27 mouse cellular contexts compared by ENCODE assay signal in genomic region chr8:121887547-121887946, GRCm38 (mm10). TPM values are rescaled to one million over a fixed set of nuclear protein-coding genes. Genes with fewer than 3 reads are reported as not detected.
DNase-seq lines count a peak whose midpoint lies in the region; ATAC-seq and TF ChIP-seq lines count a peak whose summit lies in the region.
"Had no signal": no experiment of that assay in that cellular context is flagged by ENCODE, and none has a peak within 500 bp of the region (broad histone marks: within the 10 kb centered on the region; RNA-seq: fewer than 3 reads in every experiment).

No protein-coding gene starts in this region.

- peaks cover 50% of the 10 kb centered on the region for H3K36me3 ChIP-seq in midbrain, embryonic 14.5 days (ENCODE audit: control insufficient read depth, insufficient read depth, low read length)
- H3K36me3 ChIP-seq in midbrain, embryonic 16.5 days (ENCODE audit: control insufficient read depth, insufficient read depth, low read length) = peaks cover 30% of the 10 kb centered on the region
- peaks cover 82% of the 10 kb centered on the region for H3K36me3 ChIP-seq in ES-Bruce4 (ENCODE audit: control insufficient read depth, insufficient read depth, low read length, poor library complexity, severe bottlenecking)

- no peak for TF ChIP-seq POLR2A in ES-Bruce4 (IDR thresholded peaks at IDR 0.05; ENCODE audit: insufficient read depth, low read length)

- peak; percentile 74 for TF ChIP-seq EP300 in ES-Bruce4 (IDR thresholded peaks at IDR 0.05; ENCODE audit: insufficient read depth, low read depth, low read length)

- H3K27ac ChIP-seq in midbrain, embryonic 14.5 days (replicated peaks; ENCODE audit: low read depth, low read length) = no peak overlapping the region
- no peak overlapping the region for H3K27ac ChIP-seq in midbrain, embryonic 16.5 days (ENCODE audit: low read length)
- H3K27ac ChIP-seq in ES-Bruce4 (ENCODE audit: insufficient read depth, low read length) = no peak overlapping the region
- H3K27ac ChIP-seq: embryonic facial prominence, embryonic 13.5 days; forebrain, embryonic 13.5 days; forebrain, embryonic 15.5 days had no signal

- TF ChIP-seq CTCF in ES-Bruce4 (IDR thresholded peaks at IDR 0.05; ENCODE audit: low read depth, low read length) = no peak

- no peak overlapping the region for H3K4me3 ChIP-seq in midbrain, embryonic 14.5 days (replicated peaks; ENCODE audit: low read depth, low read length)
- H3K4me3 ChIP-seq in midbrain, embryonic 16.5 days (ENCODE audit: low read depth, low read length) = no peak overlapping the region
- no peak overlapping the region for H3K4me3 ChIP-seq in ES-Bruce4 (ENCODE audit: low read depth, low read length)
- H3K4me3 ChIP-seq: embryonic facial prominence, embryonic 13.5 days; forebrain, embryonic 13.5 days; forebrain, embryonic 15.5 days had no signal

- no peaks in the 10 kb centered on the region for H3K9me3 ChIP-seq in midbrain, embryonic 14.5 days (ENCODE audit: control insufficient read depth, low read length)
- H3K9me3 ChIP-seq in midbrain, embryonic 16.5 days (replicated peaks; ENCODE audit: control insufficient read depth, low read length, poor library complexity, severe bottlenecking) = no peaks in the 10 kb centered on the region
- H3K9me3 ChIP-seq in ES-Bruce4 (replicated peaks; ENCODE audit: control insufficient read depth, insufficient read depth, low read length, poor library complexity, severe bottlenecking) = no peaks in the 10 kb centered on the region
- H3K9me3 ChIP-seq: embryonic facial prominence, embryonic 13.5 days; forebrain, embryonic 13.5 days; forebrain, embryonic 15.5 days; G1E had no signal

- no peak for ATAC-seq in midbrain, embryonic 14.5 days (ENCODE audit: low FRiP score, low TSS enrichment)
- no peak for ATAC-seq in midbrain, embryonic 16.5 days
- no peak for ATAC-seq in monocyte, adult 5-6 weeks (replicated peaks; ENCODE audit: insufficient number of reproducible peaks, low FRiP score, low TSS enrichment, poor library complexity, severe bottlenecking)
- ATAC-seq: activated CD4-positive, CD25-positive, alpha-beta regulatory T cell, adult 4 months; forebrain, embryonic 13.5 days; forebrain, embryonic 15.5 days; forebrain, postnatal 0 days; Patski had no signal

- H3K4me2 ChIP-seq in midbrain, embryonic 14.5 days (ENCODE audit: low read length) = no peak overlapping the region
- H3K4me2 ChIP-seq in midbrain, embryonic 16.5 days (ENCODE audit: low read length) = no peak overlapping the region
- H3K4me2 ChIP-seq: embryonic facial prominence, embryonic 13.5 days; forebrain, embryonic 13.5 days; forebrain, embryonic 15.5 days had no signal

- no peak overlapping the region for H3K9ac ChIP-seq in midbrain, embryonic 14.5 days (replicated peaks; ENCODE audit: low read length)
- H3K9ac ChIP-seq in midbrain, embryonic 16.5 days (ENCODE audit: low read depth, low read length) = no peak overlapping the region
- no peak overlapping the region for H3K9ac ChIP-seq in ES-Bruce4 (ENCODE audit: low read depth, poor library complexity, severe bottlenecking)
- H3K9ac ChIP-seq: embryonic facial prominence, embryonic 13.5 days; forebrain, embryonic 13.5 days; forebrain, embryonic 15.5 days; forebrain, postnatal 0 days had no signal

- WGBS in midbrain, embryonic 14.5 days = 56% methylated on average over 1 of the region's 1 CpGs
- 69% methylated on average over 1 of the region's 1 CpGs for WGBS in midbrain, embryonic 16.5 days

- H3K4me1 ChIP-seq in midbrain, embryonic 14.5 days (ENCODE audit: control insufficient read depth, insufficient read depth, low read length) = no peaks in the 10 kb centered on the region
- no peaks in the 10 kb centered on the region for H3K4me1 ChIP-seq in midbrain, embryonic 16.5 days (ENCODE audit: control insufficient read depth, insufficient read depth, low read length)
- peaks cover 3% of the 10 kb centered on the region for H3K4me1 ChIP-seq in ES-Bruce4 (ENCODE audit: control insufficient read depth, insufficient read depth, low read length)
- H3K4me1 ChIP-seq: embryonic facial prominence, embryonic 13.5 days; forebrain, embryonic 13.5 days had no signal

- intact Hi-C loops in left cerebral cortex, postnatal 14 days (cut with DNase I) = no loop called here

- DNase-seq in midbrain, embryonic 14.5 days = peak; percentile 20
- DNase-seq in ES-CJ7 (ENCODE audit: low read depth, low spot score) (peak; percentile 89), R1 (ENCODE audit: low read depth, low spot score) (peak; percentile 88)
- DNase-seq in left cerebral cortex, postnatal 14 days (ENCODE audit: low spot score in 2 of 2) = no peak
- no peak for DNase-seq in right cerebral cortex, postnatal 14 days
- DNase-seq: adrenal gland, adult 8-10 months; adrenal gland, postnatal 14 days; adrenal gland, postnatal 36 days; cerebellum, adult 11-12 months; cerebellum, adult 2 months; cerebellum, adult 9-10 months; cerebellum, postnatal 10 days; cerebellum, postnatal 25 days; forebrain, postnatal 0 days had no signal

- H3K27me3 ChIP-seq in midbrain, embryonic 14.5 days (ENCODE audit: control insufficient read depth, insufficient read depth, low read length) = no peaks in the 10 kb centered on the region
- no peaks in the 10 kb centered on the region for H3K27me3 ChIP-seq in midbrain, embryonic 16.5 days (ENCODE audit: control insufficient read depth, insufficient read depth, low read depth, low read length)
- no peaks in the 10 kb centered on the region for H3K27me3 ChIP-seq in ES-Bruce4 (ENCODE audit: control insufficient read depth, insufficient read depth, low read length, poor library complexity, severe bottlenecking)
- H3K27me3 ChIP-seq: embryonic facial prominence, embryonic 13.5 days; forebrain, embryonic 13.5 days; forebrain, embryonic 15.5 days; Patski had no signal

RNA-seq across cellular contexts. Expression of gene Slc7a5, which starts 19.9 kb away (rescaled TPM):
- polyA plus RNA-seq in midbrain, embryonic 14.5 days (2014; fragmentation: Nextera tagmentation; extraction: Ambion mirVana) = 42.0 and 54.0 TPM in 2 replicates
- 48.9 and 50.8 TPM in 2 replicates for polyA plus RNA-seq in midbrain, embryonic 16.5 days (2015; fragmentation: Nextera tagmentation; extraction: Ambion mirVana)
- 80.8 and 85.4 TPM in 2 replicates for polyA plus RNA-seq in ES-Bruce4 (2011; ENCODE audit: insufficient read depth, insufficient read length, low read depth, missing spikeins)
- total RNA-seq in monocyte, adult 5-6 weeks (2017) = 3.1 to 5.1 TPM (median 4.9 TPM) in 3 replicates
- 100 to 1,000 TPM; 114 to 130 TPM for total RNA-seq in left cerebral cortex, postnatal 14 days (2021)

RNA-seq across cellular contexts. Expression of gene Car5a, which starts 57.2 kb away (rescaled TPM):
- polyA plus RNA-seq in midbrain, embryonic 14.5 days (2014; fragmentation: Nextera tagmentation; extraction: Ambion mirVana) = not detected in 2 replicates
- 0.55 and 0.60 TPM in 2 replicates for polyA plus RNA-seq in midbrain, embryonic 16.5 days (2015; fragmentation: Nextera tagmentation; extraction: Ambion mirVana)
- 4.3 and 5.8 TPM in 2 replicates for polyA plus RNA-seq in ES-Bruce4 (2011; ENCODE audit: insufficient read depth, insufficient read length, low read depth, missing spikeins)
- not detected in 3 replicates for total RNA-seq in monocyte, adult 5-6 weeks (2017)
- under 1 TPM in 1 of 2 experiments, not detected in 1; 0.29 TPM for total RNA-seq in left cerebral cortex, postnatal 14 days (2021)
- total RNA-seq: adrenal gland, adult 18-20 months; adrenal gland, adult 8-10 months; adrenal gland, postnatal 36 days; forebrain, postnatal 0 days had no signal
- polyA plus RNA-seq: C2C12; embryonic facial prominence, embryonic 11.5 days; embryonic facial prominence, embryonic 13.5 days; forebrain, embryonic 11.5 days; forebrain, embryonic 13.5 days; Patski had no signal

RNA-seq across cellular contexts. Expression of gene Klhdc4, which starts 58.2 kb away (rescaled TPM):
- 38.5 and 41.7 TPM in 2 replicates for polyA plus RNA-seq in midbrain, embryonic 14.5 days (2014; fragmentation: Nextera tagmentation; extraction: Ambion mirVana)
- polyA plus RNA-seq in midbrain, embryonic 16.5 days (2015; fragmentation: Nextera tagmentation; extraction: Ambion mirVana) = 42.1 and 43.3 TPM in 2 replicates
- 34.6 and 42.1 TPM in 2 replicates for polyA plus RNA-seq in ES-Bruce4 (2011; ENCODE audit: insufficient read depth, insufficient read length, low read depth, missing spikeins)
- total RNA-seq in monocyte, adult 5-6 weeks (2017) = 32.3 to 53.1 TPM (median 45.2 TPM) in 3 replicates
- 10 to 100 TPM; 26.0 to 27.1 TPM for total RNA-seq in left cerebral cortex, postnatal 14 days (2021)

Comparison
In these comparisons a context has a peak if more than half of its experiments do, and no peak if none do; other contexts are left out.
1. DNase-seq: peak in midbrain, embryonic 14.5 days (single experiment), ES-CJ7 (single experiment) and R1 (single experiment); none in left cerebral cortex, postnatal 14 days (0 of 2) and right cerebral cortex, postnatal 14 days (single experiment).